Mouse (Mus musculus): ENCODE measurements around the gene Irf2bp1. TPM values are rescaled to one million over a fixed set of nuclear protein-coding genes. Genes with fewer than 3 reads are reported as not detected.
A peak's percentile ranks its signal among the peaks of the same experiment; 100 is the strongest.

The Irf2bp1 gene
- polyA plus RNA-seq, 1 experiment, result 27.6 TPM

DNA sequence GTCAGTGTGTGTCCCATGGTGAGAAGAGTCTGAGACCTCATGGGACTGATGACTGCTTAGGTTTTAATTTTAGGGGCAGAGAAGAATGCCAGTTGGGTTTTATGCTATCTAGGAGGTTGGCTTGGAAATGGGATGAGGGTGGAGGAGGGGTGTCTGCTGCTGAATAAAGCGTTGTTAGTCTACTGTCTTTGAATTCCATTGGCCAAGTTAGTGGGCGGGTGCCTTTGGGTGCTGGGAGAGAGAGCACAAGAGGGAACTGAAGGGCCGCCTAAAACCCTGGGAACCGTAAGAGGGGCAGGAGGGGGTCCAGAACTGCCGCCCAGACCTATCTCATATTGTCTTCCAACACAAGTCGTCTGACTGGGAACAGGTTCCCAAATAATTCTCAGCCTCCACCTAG is 15.1 kb upstream of the Irf2bp1 start:
- Histone ChIP-seq H3ac (ENCODE audit: control insufficient read depth, insufficient read length) (no peak overlapping the region), H3K4me3 (no peak overlapping the region), H3K27me3 (ENCODE audit: control insufficient read depth, insufficient read depth, insufficient read length) (peaks cover 20% of the 10 kb centered on the region), H3K36me3 (ENCODE audit: control insufficient read depth, insufficient read depth) (no peaks in the 10 kb centered on the region), H3K4me2 (ENCODE audit: low read depth) (no peak overlapping the region), H3K79me2 (ENCODE audit: control insufficient read depth, insufficient read depth) (no peaks in the 10 kb centered on the region)
- no peak for TF ChIP-seq MAX (IDR thresholded peaks at IDR 0.05; ENCODE audit: low read depth)
- no peak for TF ChIP-seq USF1 (IDR thresholded peaks at IDR 0.05; ENCODE audit: low read depth)
- no peak for TF ChIP-seq MYOG (IDR thresholded peaks at IDR 0.05; ENCODE audit: control insufficient read depth in 1 of 3, insufficient read depth in 1 of 3, insufficient read length in 2 of 3, low read depth in 2 of 3)
- TF ChIP-seq MYOD1 (IDR thresholded peaks at IDR 0.05; ENCODE audit: control insufficient read depth in 1 of 3, insufficient read length in 2 of 3, low read depth in 2 of 3), result no peak
- no peak for TF ChIP-seq TCF3 (IDR thresholded peaks at IDR 0.05; ENCODE audit: insufficient read length, low read depth)
- no peak for TF ChIP-seq POLR2A (IDR thresholded peaks at IDR 0.05; ENCODE audit: insufficient read length, low read depth)
- TF ChIP-seq TCF12 (IDR thresholded peaks at IDR 0.05; ENCODE audit: insufficient read depth, poor library complexity, severe bottlenecking), result no peak
- no peak for TF ChIP-seq REST (IDR thresholded peaks at IDR 0.05; ENCODE audit: insufficient read depth, insufficient read length)
- no peak for TF ChIP-seq POLR2AphosphoS2 (IDR thresholded peaks at IDR 0.05; ENCODE audit: insufficient read length, low read depth)
- TF ChIP-seq SRF (IDR thresholded peaks at IDR 0.05; ENCODE audit: control insufficient read depth, insufficient read length, low read depth), result no peak
- no peak for TF ChIP-seq E2F4 (IDR thresholded peaks at IDR 0.05; ENCODE audit: insufficient read depth)
- TF ChIP-seq CEBPB (IDR thresholded peaks at IDR 0.05; ENCODE audit: insufficient read depth, poor library complexity, severe bottlenecking), result no peak

DNA sequence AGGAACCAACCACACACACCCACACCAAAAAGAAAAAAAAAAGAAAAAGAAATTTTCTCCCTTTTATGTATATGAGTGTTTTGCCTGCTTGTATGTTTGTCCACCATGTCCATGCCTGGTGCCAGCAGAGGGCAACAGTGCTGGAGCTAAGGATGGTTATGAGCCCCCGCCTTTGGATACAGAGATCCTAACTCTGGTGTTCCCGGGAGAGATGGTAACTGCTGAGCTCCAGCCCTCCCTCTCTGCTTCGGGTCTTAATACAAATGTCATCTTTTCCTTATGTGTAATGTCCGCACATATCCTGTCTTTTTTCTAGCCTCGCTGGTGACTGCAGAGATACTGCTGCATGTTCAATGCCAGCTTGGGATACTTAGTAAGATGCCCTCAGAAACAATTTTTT is 13.8 kb upstream of the Irf2bp1 start:
- Histone ChIP-seq H3K27me3 (ENCODE audit: control insufficient read depth, insufficient read depth, insufficient read length) (peaks cover 11% of the 10 kb centered on the region), H3K4me3 (peak overlapping the region; percentile 41), H3K4me2 (ENCODE audit: low read depth) (peak overlapping the region; percentile 74), H3K36me3 (ENCODE audit: control insufficient read depth, insufficient read depth) (no peaks in the 10 kb centered on the region), H3K79me2 (ENCODE audit: control insufficient read depth, insufficient read depth) (no peaks in the 10 kb centered on the region), H3ac (ENCODE audit: control insufficient read depth, insufficient read length) (no peak overlapping the region)
- no peak for TF ChIP-seq POLR2A (IDR thresholded peaks at IDR 0.05; ENCODE audit: insufficient read length, low read depth)
- TF ChIP-seq SRF (IDR thresholded peaks at IDR 0.05; ENCODE audit: control insufficient read depth, insufficient read length, low read depth), result no peak
- TF ChIP-seq REST (IDR thresholded peaks at IDR 0.05; ENCODE audit: insufficient read depth, insufficient read length), result no peak
- TF ChIP-seq CEBPB (IDR thresholded peaks at IDR 0.05; ENCODE audit: insufficient read depth, poor library complexity, severe bottlenecking), result no peak
- TF ChIP-seq MYOD1 (IDR thresholded peaks at IDR 0.05; ENCODE audit: control insufficient read depth in 1 of 3, insufficient read length in 2 of 3, low read depth in 2 of 3), result no peak
- TF ChIP-seq E2F4 (IDR thresholded peaks at IDR 0.05; ENCODE audit: insufficient read depth), result no peak

DNA sequence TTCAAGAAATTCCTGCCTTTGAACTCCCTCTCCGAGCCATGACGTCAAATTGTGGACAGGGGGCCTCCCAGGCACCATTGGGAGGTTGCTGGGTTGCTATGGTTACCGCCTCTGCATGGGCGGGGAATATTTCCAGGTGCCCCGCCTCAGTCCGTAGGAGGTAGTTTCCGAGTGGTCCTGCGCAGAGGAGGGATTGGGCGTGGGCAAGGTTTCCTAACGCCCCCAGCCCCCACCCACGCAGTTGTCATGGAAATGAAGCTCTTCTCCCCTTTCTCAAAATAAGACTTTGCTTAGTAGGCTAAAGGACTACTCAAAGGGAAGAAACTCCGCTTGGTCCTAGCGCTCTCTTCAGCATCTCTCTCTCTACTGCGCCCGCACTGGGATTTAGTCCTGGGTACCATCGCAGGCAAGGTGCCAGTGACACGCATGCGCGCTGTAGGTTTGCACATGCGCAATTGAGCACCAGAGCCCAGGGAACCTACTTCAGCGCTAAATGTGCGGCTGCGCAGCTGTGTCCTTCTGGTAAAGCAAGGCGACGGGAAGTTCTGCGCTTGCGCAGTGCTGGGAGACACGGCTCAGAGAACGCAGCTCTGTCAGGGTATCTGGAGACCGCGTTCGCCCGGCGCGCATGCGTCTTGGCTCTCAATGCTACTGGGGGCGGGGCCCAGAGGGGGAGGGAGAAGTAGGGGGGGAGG is 13.1 kb upstream of the Irf2bp1 start, which contains the start of gene Mypop:
TSS of gene Mypop (plus strand) at position 645 of the 695 bp plus-strand sequence.
- H3K27me3 ChIP-seq (ENCODE audit: control insufficient read depth, insufficient read depth, insufficient read length), result peaks cover 11% of the 10 kb centered on the region
- H3ac ChIP-seq (ENCODE audit: control insufficient read depth, insufficient read length), result peak within 1 kb of the TSS; percentile 51
- H3K4me3 ChIP-seq, result peak within 1 kb of the TSS; percentile 41
- H3K79me2 ChIP-seq (ENCODE audit: control insufficient read depth, insufficient read depth), result no peaks in the 10 kb centered on the region
- peak within 1 kb of the TSS; percentile 97 for H3K4me2 ChIP-seq (ENCODE audit: low read depth)
- no peaks in the 10 kb centered on the region for H3K36me3 ChIP-seq (ENCODE audit: control insufficient read depth, insufficient read depth)
- TF ChIP-seq TCF12 (IDR thresholded peaks at IDR 0.05; ENCODE audit: insufficient read depth, poor library complexity, severe bottlenecking) (no peak), MAX (IDR thresholded peaks at IDR 0.05; ENCODE audit: low read depth) (no peak), SRF (IDR thresholded peaks at IDR 0.05; ENCODE audit: control insufficient read depth, insufficient read length, low read depth) (no peak), E2F4 (IDR thresholded peaks at IDR 0.05; ENCODE audit: insufficient read depth) (no peak), CEBPB (IDR thresholded peaks at IDR 0.05; ENCODE audit: insufficient read depth, poor library complexity, severe bottlenecking) (no peak), REST (IDR thresholded peaks at IDR 0.05; ENCODE audit: insufficient read depth, insufficient read length) (no peak), MYOG (IDR thresholded peaks at IDR 0.05; ENCODE audit: control insufficient read depth in 1 of 3, insufficient read depth in 1 of 3, insufficient read length in 2 of 3, low read depth in 2 of 3) (peak in 1 of 3 experiments; percentile 42), POLR2AphosphoS2 (IDR thresholded peaks at IDR 0.05; ENCODE audit: insufficient read length, low read depth) (no peak), USF1 (IDR thresholded peaks at IDR 0.05; ENCODE audit: low read depth) (no peak), MYOD1 (IDR thresholded peaks at IDR 0.05; ENCODE audit: control insufficient read depth in 1 of 3, insufficient read length in 2 of 3, low read depth in 2 of 3) (no peak), POLR2A (IDR thresholded peaks at IDR 0.05; ENCODE audit: insufficient read length, low read depth) (peak; percentile 39), TCF3 (IDR thresholded peaks at IDR 0.05; ENCODE audit: insufficient read length, low read depth) (no peak)

DNA sequence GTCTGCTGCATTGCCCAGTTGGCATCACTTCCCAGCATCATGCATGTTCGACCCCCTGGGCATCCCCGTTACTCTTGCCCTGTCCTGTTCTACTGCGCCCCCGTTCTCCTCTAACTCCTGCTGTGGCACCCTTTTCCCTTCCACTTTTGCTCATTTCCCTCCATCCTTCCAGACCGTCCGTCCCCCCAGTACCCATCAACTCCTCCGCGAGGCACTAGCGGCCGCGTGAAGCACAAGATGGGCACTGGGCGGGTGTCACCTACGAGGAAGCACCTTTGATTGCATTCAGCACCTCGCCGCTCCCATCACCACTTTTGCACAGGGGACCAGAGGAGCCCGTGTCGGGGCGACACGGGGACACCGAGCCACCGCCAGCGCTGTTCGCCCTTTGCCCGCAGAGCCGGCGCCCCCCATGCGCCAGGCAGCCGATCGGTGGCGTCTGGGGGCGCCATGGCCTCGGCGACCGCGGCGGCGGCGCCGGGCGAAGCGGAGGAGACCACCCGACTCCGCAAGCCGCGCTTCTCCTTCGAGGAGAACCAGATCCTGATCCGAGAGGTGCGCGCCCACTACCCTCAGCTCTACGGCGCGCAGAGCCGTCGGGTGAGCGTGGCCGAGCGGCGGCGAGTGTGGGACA is 12.1 kb upstream of the Irf2bp1 start:
- H3K27me3 ChIP-seq (ENCODE audit: control insufficient read depth, insufficient read depth, insufficient read length), result peaks cover 11% of the 10 kb centered on the region

More for the DNA sequence above, 12.1 kb upstream of the Irf2bp1 start:
- Histone ChIP-seq H3K4me3 (peak overlapping the region; percentile 41), H3ac (ENCODE audit: control insufficient read depth, insufficient read length) (peak overlapping the region; percentile 51), H3K4me2 (ENCODE audit: low read depth) (peak overlapping the region; percentile 97), H3K79me2 (ENCODE audit: control insufficient read depth, insufficient read depth) (no peaks in the 10 kb centered on the region), H3K36me3 (ENCODE audit: control insufficient read depth, insufficient read depth) (no peaks in the 10 kb centered on the region)
- TF ChIP-seq CEBPB (IDR thresholded peaks at IDR 0.05; ENCODE audit: insufficient read depth, poor library complexity, severe bottlenecking), result no peak
- TF ChIP-seq POLR2AphosphoS2 (IDR thresholded peaks at IDR 0.05; ENCODE audit: insufficient read length, low read depth), result no peak
- TF ChIP-seq MYOD1 (IDR thresholded peaks at IDR 0.05; ENCODE audit: control insufficient read depth in 1 of 3, insufficient read length in 2 of 3, low read depth in 2 of 3), result no peak
- TF ChIP-seq MAX (IDR thresholded peaks at IDR 0.05; ENCODE audit: low read depth), result no peak
